Comparison of ENCODE assay signal across 8 mouse cellular contexts in the genomic region with DNA sequence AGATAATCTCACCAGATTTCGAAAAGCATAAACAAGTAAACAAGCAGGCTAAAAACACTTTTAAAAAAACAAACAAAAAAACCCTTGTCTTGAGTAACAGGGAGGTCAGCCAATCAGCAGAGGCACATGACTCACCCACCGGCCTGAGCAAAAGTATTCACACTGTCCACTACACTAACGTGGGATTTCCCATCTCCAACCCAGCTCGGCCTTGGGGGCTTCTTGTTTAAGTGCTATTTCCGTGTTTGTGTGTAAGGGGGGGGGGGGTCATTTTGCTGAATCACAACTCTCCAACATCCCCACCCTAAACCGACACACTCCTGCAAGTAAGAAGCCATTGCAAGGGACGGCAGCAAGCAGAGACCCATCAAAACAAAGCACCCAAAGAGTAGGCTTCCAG. TPM values are rescaled to one million over a fixed set of nuclear protein-coding genes. Genes with fewer than 3 reads are reported as not detected.
DNase-seq lines count a peak whose midpoint lies in the region; ATAC-seq and TF ChIP-seq lines count a peak whose summit lies in the region.

No protein-coding gene starts in this region.

- no peak for TF ChIP-seq POLR2A in bone marrow macrophage, adult 2 months (IDR thresholded peaks at IDR 0.05; ENCODE audit: borderline replicate concordance, low read depth, low read length)
- TF ChIP-seq POLR2A in olfactory bulb, adult 2 months (IDR thresholded peaks at IDR 0.05; ENCODE audit: insufficient read depth, low read depth, low read length): no peak

- peak; percentile 37 for DNase-seq in gastrocnemius, adult 2 months
- DNase-seq in gastrocnemius, adult 18-20 months (ENCODE audit: low spot score): no peak
- peak; percentile 19 for DNase-seq in kidney, adult 11 months
- DNase-seq in lung, adult 18-20 months: peak; percentile 21 to 24
- no peak for DNase-seq in spleen, postnatal 4 days (ENCODE audit: low spot score in 2 of 2)

- 2% methylated on average over 7 of the region's 7 CpGs for WGBS in olfactory bulb, adult 2 months

- no peak for TF ChIP-seq CTCF in gastrocnemius, adult 2 months (IDR thresholded peaks at IDR 0.05)
- no peak for TF ChIP-seq CTCF in bone marrow macrophage, adult 2 months (IDR thresholded peaks at IDR 0.05; ENCODE audit: low read depth, low read length)
- no peak for TF ChIP-seq CTCF in olfactory bulb, adult 2 months (IDR thresholded peaks at IDR 0.05; ENCODE audit: insufficient read depth, low read depth, low read length)

- peak; percentile 18 for ATAC-seq in granulocyte monocyte progenitor cell, adult 5-6 weeks (replicated peaks; ENCODE audit: poor library complexity, severe bottlenecking)

- peaks cover 22% of the 10 kb centered on the region for H3K4me1 ChIP-seq in bone marrow macrophage, adult 2 months (ENCODE audit: control insufficient read depth, insufficient read depth, low read length)
- peaks cover 5% of the 10 kb centered on the region for H3K4me1 ChIP-seq in olfactory bulb, adult 2 months (ENCODE audit: control insufficient read depth, insufficient read depth, low read length)

- intact Hi-C loops in gastrocnemius, adult 2 months (cut with DNase I): loop anchor here (5.0 kb wide), 2 partner anchors 36 to 39 kb away; a partner anchor contains a TSS

- peak overlapping the region; percentile 80 for H3K4me3 ChIP-seq in gastrocnemius, adult 2 months
- peak overlapping the region; percentile 70 for H3K4me3 ChIP-seq in bone marrow macrophage, adult 2 months (ENCODE audit: insufficient read depth, low read length)
- peak overlapping the region; percentile 66 for H3K4me3 ChIP-seq in olfactory bulb, adult 2 months (ENCODE audit: insufficient read depth, low read depth, low read length)

- peak overlapping the region; percentile 97 for H3K27ac ChIP-seq in gastrocnemius, adult 2 months
- H3K27ac ChIP-seq in bone marrow macrophage, adult 2 months (ENCODE audit: insufficient read depth, low read depth, low read length): peak overlapping the region; percentile 82
- H3K27ac ChIP-seq in olfactory bulb, adult 2 months (ENCODE audit: insufficient read depth, low read depth, low read length): peak overlapping the region; percentile 10; the same call in 1 of the 2 replicates

RNA-seq across cellular contexts. Expression of a gene that starts 1.2 kb away (rescaled TPM):
- total RNA-seq in gastrocnemius, adult 2 months (2021): 10 to 100 TPM; 45.8 to 47.4 TPM
- total RNA-seq in gastrocnemius, adult 18-20 months (2021): 10 to 100 TPM; 41.0 to 47.3 TPM
- polyA plus RNA-seq in bone marrow macrophage, adult 2 months (2012; ENCODE audit: insufficient read depth, insufficient read length, missing spikeins): 72.2 and 88.2 TPM in 2 replicates
- total RNA-seq in granulocyte monocyte progenitor cell, adult 5-6 weeks (2014; fragmentation: Nextera tagmentation): 116 and 144 TPM in 2 replicates
- total RNA-seq in granulocyte monocyte progenitor cell, adult 5-6 weeks (2017): 14.4 and 22.2 TPM in 2 replicates
- not detected in 2 replicates for polyA plus RNA-seq in olfactory bulb, adult 2 months (2012; ENCODE audit: insufficient read depth, insufficient read length, low replicate concordance, missing spikeins)

RNA-seq across cellular contexts. Expression of a gene that starts 37.7 kb away (rescaled TPM):
- total RNA-seq in gastrocnemius, adult 2 months (2021): 10 to 100 TPM; 33.2 to 40.2 TPM
- 10 to 100 TPM; 32.0 to 37.5 TPM for total RNA-seq in gastrocnemius, adult 18-20 months (2021)
- 77.4 and 90.0 TPM in 2 replicates for polyA plus RNA-seq in bone marrow macrophage, adult 2 months (2012; ENCODE audit: insufficient read depth, insufficient read length, missing spikeins)
- 58.2 and 92.9 TPM in 2 replicates for total RNA-seq in granulocyte monocyte progenitor cell, adult 5-6 weeks (2014; fragmentation: Nextera tagmentation)
- 125 and 132 TPM in 2 replicates for total RNA-seq in granulocyte monocyte progenitor cell, adult 5-6 weeks (2017)
- 141 TPM in 1 of 2 replicates, not detected in the other for polyA plus RNA-seq in olfactory bulb, adult 2 months (2012; ENCODE audit: insufficient read depth, insufficient read length, low replicate concordance, missing spikeins)

Comparison
In these comparisons a context has a peak if more than half of its experiments do, and no peak if none do; other contexts are left out.
1. DNase-seq: peak in gastrocnemius, adult 2 months (single experiment), kidney, adult 11 months (single experiment) and lung, adult 18-20 months (2 of 2); none in gastrocnemius, adult 18-20 months (single experiment) and spleen, postnatal 4 days (0 of 2).
2. H3K27ac ChIP-seq: peak in every context shown above with its lines; median percentile 97 in gastrocnemius, adult 2 months; 82 in bone marrow macrophage, adult 2 months; 10 in olfactory bulb, adult 2 months.
3. Peak in every context shown above with its lines, with median percentiles within 50 percentile points of each other: H3K4me3 ChIP-seq.